Mouse (Mus musculus): ENCODE measurements at regions not wholly inside any gene's neighbourhood (a gene's known extent, or its start where the extent isn't known, plus 50 kb on each side); places are given as distances from the start of the nearest gene placed in this dataset.

- DNase-seq (ENCODE audit: low read depth, low spot score): no peak
These were observed 82.1 kb downstream of the Snx18 start for GRCm38 (mm10) chr13:113536306-113536705.

GRCm38 (mm10) chr13:113534664-113535455 is 83.5 kb downstream of the Snx18 start:
- no peak for DNase-seq (ENCODE audit: low read depth, low spot score)

GRCm38 (mm10) chr13:113533884-113534445 is 84.4 kb downstream of the Snx18 start:
- DNase-seq (ENCODE audit: low read depth, low spot score): no peak

- DNase-seq (ENCODE audit: low read depth, low spot score): peak; percentile 33
These were observed 91.4 kb downstream of the Snx18 start for GRCm38 (mm10) chr13:113526997-113527396.

- no peak for DNase-seq (ENCODE audit: low read depth, low spot score)
These were observed 94.9 kb downstream of the Snx18 start for GRCm38 (mm10) chr13:113523503-113523902.

GRCm38 (mm10) chr13:113518144-113518543 is 100.2 kb downstream of the Snx18 start:
- DNase-seq (ENCODE audit: low read depth, low spot score): no peak

GRCm38 (mm10) chr13:113516102-113516501 is 102.3 kb downstream of the Snx18 start:
- DNase-seq (ENCODE audit: low read depth, low spot score): no peak

GRCm38 (mm10) chr13:113515162-113515600 is 103.2 kb downstream of the Snx18 start:
- DNase-seq (ENCODE audit: low read depth, low spot score): no peak

- DNase-seq (ENCODE audit: low read depth, low spot score): peak; percentile 75
These were observed 108.8 kb downstream of the Snx18 start for GRCm38 (mm10) chr13:113509403-113510185.

- no peak for DNase-seq (ENCODE audit: low read depth, low spot score)
These were observed 110.1 kb downstream of the Snx18 start for GRCm38 (mm10) chr13:113508124-113508728.

- DNase-seq (ENCODE audit: low read depth, low spot score): no peak
These were observed 115.8 kb downstream of the Snx18 start for GRCm38 (mm10) chr13:113502528-113502927.

GRCm38 (mm10) chr13:113502059-113502458 is 116.3 kb downstream of the Snx18 start:
- DNase-seq (ENCODE audit: low read depth, low spot score): no peak

GRCm38 (mm10) chr13:113500373-113500990 is 117.9 kb downstream of the Snx18 start:
- DNase-seq (ENCODE audit: low read depth, low spot score): no peak

GRCm38 (mm10) chr13:113499079-113499710 is 119.2 kb downstream of the Snx18 start:
- peak; percentile 78 for DNase-seq (ENCODE audit: low read depth, low spot score)

- peak; percentile 75 for DNase-seq (ENCODE audit: low read depth, low spot score)
These were observed 122.6 kb downstream of the Snx18 start for GRCm38 (mm10) chr13:113495595-113496285.

GRCm38 (mm10) chr13:113495136-113495535 is 123.2 kb downstream of the Snx18 start:
- no peak for DNase-seq (ENCODE audit: low read depth, low spot score)

GRCm38 (mm10) chr13:113494688-113495087 is 123.7 kb downstream of the Snx18 start:
- no peak for DNase-seq (ENCODE audit: low read depth, low spot score)

GRCm38 (mm10) chr13:113489951-113490822 is 128.2 kb downstream of the Snx18 start:
- peak; percentile 74 for DNase-seq (ENCODE audit: low read depth, low spot score)

GRCm38 (mm10) chr13:113486368-113486955 is 131.9 kb downstream of the Snx18 start:
- DNase-seq (ENCODE audit: low read depth, low spot score): no peak
